Mouse (Mus musculus) G1E (cell line): ENCODE measurements around the gene Naglu.

Experiments used
- CTCF ChIP-seq: IDR thresholded peaks from 2 replicates; pipeline ENCODE4 v1.5.1; 2012; ENCODE audit warnings: low read depth, low read length, inconsistent platforms, mixed read lengths
- GATA1 ChIP-seq: IDR thresholded peaks from 2 replicates; pipeline ENCODE4 v1.6.1; 2012; ENCODE audit warnings: borderline replicate concordance, low read length, inconsistent platforms, mixed read lengths
- TAL1 ChIP-seq: conservative IDR thresholded peaks from 2 replicates; pipeline ENCODE4 v1.6.1; 2012; ENCODE audit warnings: low read depth, low read length, inconsistent platforms, mixed read lengths

DNA sequence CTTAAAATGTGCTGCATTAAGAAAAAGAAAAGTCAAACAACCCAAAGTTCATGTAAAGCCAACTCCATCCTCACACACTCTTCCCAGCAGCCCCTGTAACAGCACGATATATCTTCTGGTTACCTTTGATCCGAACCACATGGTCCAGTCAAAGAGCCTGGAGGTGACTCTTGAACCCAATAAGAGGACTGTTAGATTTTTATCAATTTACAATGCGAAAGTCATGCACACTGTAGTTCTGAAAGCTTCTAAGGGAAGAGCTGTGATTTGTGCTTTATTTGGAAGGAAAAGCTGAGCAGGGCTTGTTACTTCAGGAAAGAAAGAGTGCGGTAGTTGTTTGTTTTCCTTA lies 39.0 kb upstream of the Naglu start:
- TF ChIP-seq CTCF (no peak), GATA1 (no peak), TAL1 (no peak)
